Mouse (Mus musculus): ENCODE measurements at regions not wholly inside any gene's neighbourhood (a gene's known extent, or its start where the extent isn't known, plus 50 kb on each side); places are given as distances from the start of the nearest gene placed in this dataset.

GRCm38 (mm10) chr9:84258488-84258887 is 333.5 kb downstream of the Bckdhb start:
- Histone ChIP-seq H3K4me3 (no peak overlapping the region), H3K9me3 (no peaks in the 10 kb centered on the region), H3K4me2 (replicated peaks) (no peak overlapping the region), H3K4me1 (peaks cover 6% of the 10 kb centered on the region), H3K27ac (no peak overlapping the region), H3K36me3 (no peaks in the 10 kb centered on the region), H3K27me3 (no peaks in the 10 kb centered on the region), H3K9ac (no peak overlapping the region)
- WGBS = 29% methylated on average over 1 of the region's 1 CpGs
- no peak for ATAC-seq (ENCODE audit: low FRiP score, low read depth)

- Histone ChIP-seq H3K27ac (no peak overlapping the region), H3K36me3 (no peaks in the 10 kb centered on the region), H3K27me3 (no peaks in the 10 kb centered on the region), H3K9me3 (no peaks in the 10 kb centered on the region), H3K9ac (no peak overlapping the region), H3K4me3 (no peak overlapping the region), H3K4me1 (peaks cover 6% of the 10 kb centered on the region), H3K4me2 (replicated peaks) (no peak overlapping the region)
- no peak for ATAC-seq (ENCODE audit: low FRiP score, low read depth)
These were observed 334.8 kb downstream of the Bckdhb start for GRCm38 (mm10) chr9:84259751-84260150.

- no peaks in the 10 kb centered on the region for H3K36me3 ChIP-seq
- H3K9ac ChIP-seq = no peak overlapping the region
- H3K4me3 ChIP-seq = no peak overlapping the region
- peaks cover 6% of the 10 kb centered on the region for H3K4me1 ChIP-seq
- WGBS = 43% methylated on average over 5 of the region's 5 CpGs
- no peaks in the 10 kb centered on the region for H3K27me3 ChIP-seq
- no peak overlapping the region for H3K27ac ChIP-seq
- H3K4me2 ChIP-seq (replicated peaks) = no peak overlapping the region
- ATAC-seq (ENCODE audit: low FRiP score, low read depth) = no peak
- H3K9me3 ChIP-seq = no peaks in the 10 kb centered on the region
These were observed 337.2 kb downstream of the Bckdhb start for GRCm38 (mm10) chr9:84262151-84262550.

GRCm38 (mm10) chr9:84266974-84267373 is 342.0 kb downstream of the Bckdhb start:
- Histone ChIP-seq H3K4me2 (replicated peaks) (no peak overlapping the region), H3K27ac (no peak overlapping the region), H3K4me1 (no peaks in the 10 kb centered on the region; the same call in 1 of the 2 replicates), H3K4me3 (no peak overlapping the region), H3K27me3 (no peaks in the 10 kb centered on the region), H3K9me3 (no peaks in the 10 kb centered on the region), H3K36me3 (no peaks in the 10 kb centered on the region), H3K9ac (no peak overlapping the region)
- WGBS = 81% methylated on average over 7 of the region's 7 CpGs
- no peak for ATAC-seq (ENCODE audit: low FRiP score, low read depth)

GRCm38 (mm10) chr9:84274608-84275007 is 349.7 kb downstream of the Bckdhb start:
- Histone ChIP-seq H3K4me3 (no peak overlapping the region), H3K4me1 (no peaks in the 10 kb centered on the region), H3K4me2 (replicated peaks) (no peak overlapping the region), H3K27ac (no peak overlapping the region), H3K27me3 (no peaks in the 10 kb centered on the region), H3K9me3 (no peaks in the 10 kb centered on the region), H3K9ac (no peak overlapping the region), H3K36me3 (no peaks in the 10 kb centered on the region)
- WGBS = 59% methylated on average over 3 of the region's 3 CpGs
- ATAC-seq (ENCODE audit: low FRiP score, low read depth) = peak; percentile 48; the same call in 1 of the 2 replicates

- no peaks in the 10 kb centered on the region for H3K27me3 ChIP-seq
- H3K4me3 ChIP-seq = no peak overlapping the region
- H3K9me3 ChIP-seq = no peaks in the 10 kb centered on the region
- H3K9ac ChIP-seq = no peak overlapping the region
- WGBS = 73% methylated on average over 4 of the region's 4 CpGs
- H3K36me3 ChIP-seq = no peaks in the 10 kb centered on the region; the same call in 1 of the 2 replicates
- ATAC-seq (ENCODE audit: low FRiP score, low read depth) = no peak
- H3K27ac ChIP-seq = no peak overlapping the region
- peaks cover 3% of the 10 kb centered on the region; the same call in 1 of the 2 replicates for H3K4me1 ChIP-seq
- no peak overlapping the region for H3K4me2 ChIP-seq (replicated peaks)
These were observed 353.4 kb downstream of the Bckdhb start for GRCm38 (mm10) chr9:84278295-84278694.

GRCm38 (mm10) chr9:84278731-84279130 is 353.8 kb downstream of the Bckdhb start:
- Histone ChIP-seq H3K27ac (peak overlapping the region; percentile 15; the same call in 1 of the 2 replicates), H3K9me3 (no peaks in the 10 kb centered on the region), H3K27me3 (no peaks in the 10 kb centered on the region), H3K4me2 (replicated peaks) (no peak overlapping the region), H3K9ac (no peak overlapping the region), H3K4me3 (no peak overlapping the region), H3K36me3 (no peaks in the 10 kb centered on the region; the same call in 1 of the 2 replicates), H3K4me1 (peaks cover 3% of the 10 kb centered on the region; the same call in 1 of the 2 replicates)
- 29% methylated on average over 1 of the region's 1 CpGs for WGBS
- no peak for ATAC-seq (ENCODE audit: low FRiP score, low read depth)

DNA sequence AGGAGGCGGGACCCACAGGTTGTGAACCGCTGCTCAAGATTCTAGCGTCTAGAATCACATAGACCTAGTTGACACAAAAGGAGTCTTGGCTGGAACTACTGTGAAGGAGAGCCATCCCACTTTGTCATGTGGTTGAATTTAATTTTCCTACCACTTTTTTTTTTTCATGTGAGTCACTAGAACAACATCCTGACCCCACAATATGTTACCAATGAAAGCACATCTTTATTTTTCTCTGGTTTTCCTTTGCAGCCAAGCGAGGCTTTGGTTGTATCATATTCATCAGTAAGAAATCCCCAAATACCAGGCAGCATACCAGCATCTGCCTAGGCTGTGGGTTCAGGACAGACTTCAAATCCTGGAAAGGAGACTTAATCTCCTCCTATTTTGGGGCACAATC is 356.0 kb downstream of the Bckdhb start:
- Histone ChIP-seq H3K9me3 (no peaks in the 10 kb centered on the region), H3K9ac (no peak overlapping the region), H3K4me1 (peaks cover 3% of the 10 kb centered on the region; the same call in 1 of the 2 replicates), H3K4me3 (no peak overlapping the region), H3K27ac (no peak overlapping the region), H3K4me2 (replicated peaks) (no peak overlapping the region), H3K36me3 (no peaks in the 10 kb centered on the region; the same call in 1 of the 2 replicates), H3K27me3 (no peaks in the 10 kb centered on the region)
- ATAC-seq (ENCODE audit: low FRiP score, low read depth) = no peak
- WGBS = 93% methylated on average over 4 of the region's 4 CpGs

DNA sequence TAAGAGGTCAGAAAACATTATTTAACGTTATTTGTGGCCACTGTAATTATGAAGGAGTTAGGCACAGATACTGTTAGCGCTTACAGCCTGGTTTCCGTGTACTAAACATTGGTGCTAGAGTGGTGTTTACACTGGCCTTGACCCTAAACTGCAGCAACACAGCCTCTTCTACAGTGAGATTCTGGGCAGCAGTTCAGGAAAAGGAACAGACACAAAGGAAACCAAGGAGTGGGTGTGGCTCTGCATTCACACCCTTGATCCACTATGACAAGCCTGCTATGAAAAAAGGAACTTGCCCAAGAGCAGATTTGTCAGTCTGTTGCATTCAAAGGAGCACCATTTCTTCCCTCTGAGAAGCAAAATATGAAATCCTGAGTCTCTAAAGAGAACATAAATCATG is 356.7 kb downstream of the Bckdhb start:
- WGBS = 78% methylated on average over 3 of the region's 3 CpGs
- Histone ChIP-seq H3K27me3 (no peaks in the 10 kb centered on the region), H3K9ac (no peak overlapping the region), H3K4me2 (replicated peaks) (no peak overlapping the region), H3K4me1 (peaks cover 3% of the 10 kb centered on the region; the same call in 1 of the 2 replicates), H3K27ac (no peak overlapping the region), H3K9me3 (no peaks in the 10 kb centered on the region), H3K36me3 (no peaks in the 10 kb centered on the region; the same call in 1 of the 2 replicates), H3K4me3 (no peak overlapping the region)
- ATAC-seq (ENCODE audit: low FRiP score, low read depth) = no peak

GRCm38 (mm10) chr9:84283296-84283695 is 358.4 kb downstream of the Bckdhb start:
- H3K36me3 ChIP-seq = no peaks in the 10 kb centered on the region; the same call in 1 of the 2 replicates
- H3K27me3 ChIP-seq = no peaks in the 10 kb centered on the region
- no peak overlapping the region for H3K27ac ChIP-seq
- 83% methylated on average over 6 of the region's 6 CpGs for WGBS
- H3K9me3 ChIP-seq = no peaks in the 10 kb centered on the region
- H3K4me3 ChIP-seq = no peak overlapping the region
- peaks cover 3% of the 10 kb centered on the region; the same call in 1 of the 2 replicates for H3K4me1 ChIP-seq
- no peak for ATAC-seq (ENCODE audit: low FRiP score, low read depth)
- H3K9ac ChIP-seq = no peak overlapping the region
- no peak overlapping the region for H3K4me2 ChIP-seq (replicated peaks)

DNA sequence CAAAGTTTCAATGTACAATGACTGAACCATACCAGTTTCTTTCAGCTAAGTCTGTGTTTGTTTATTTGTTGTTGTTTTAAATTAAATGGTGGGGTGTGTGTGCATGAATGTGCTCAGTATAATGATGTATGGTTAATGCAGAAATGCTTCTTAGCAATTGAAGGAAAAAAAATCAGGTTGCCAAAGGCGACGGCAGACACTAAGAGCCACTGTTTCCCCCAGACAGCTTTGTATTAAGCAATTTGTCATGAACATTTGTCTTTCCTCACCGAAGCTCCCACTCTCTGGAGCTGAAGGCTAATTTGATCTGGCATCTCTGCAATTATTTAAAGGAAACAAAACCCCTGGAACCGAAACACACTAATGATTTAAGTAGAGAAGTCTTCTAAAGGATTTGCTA is 360.7 kb downstream of the Bckdhb start:
- Histone ChIP-seq H3K9me3 (no peaks in the 10 kb centered on the region), H3K4me2 (replicated peaks) (no peak overlapping the region), H3K27me3 (no peaks in the 10 kb centered on the region), H3K27ac (no peak overlapping the region), H3K4me1 (peaks cover 3% of the 10 kb centered on the region; the same call in 1 of the 2 replicates), H3K9ac (no peak overlapping the region), H3K36me3 (no peaks in the 10 kb centered on the region; the same call in 1 of the 2 replicates), H3K4me3 (no peak overlapping the region)
- WGBS = 51% methylated on average over 4 of the region's 4 CpGs
- ATAC-seq (ENCODE audit: low FRiP score, low read depth) = no peak

DNA sequence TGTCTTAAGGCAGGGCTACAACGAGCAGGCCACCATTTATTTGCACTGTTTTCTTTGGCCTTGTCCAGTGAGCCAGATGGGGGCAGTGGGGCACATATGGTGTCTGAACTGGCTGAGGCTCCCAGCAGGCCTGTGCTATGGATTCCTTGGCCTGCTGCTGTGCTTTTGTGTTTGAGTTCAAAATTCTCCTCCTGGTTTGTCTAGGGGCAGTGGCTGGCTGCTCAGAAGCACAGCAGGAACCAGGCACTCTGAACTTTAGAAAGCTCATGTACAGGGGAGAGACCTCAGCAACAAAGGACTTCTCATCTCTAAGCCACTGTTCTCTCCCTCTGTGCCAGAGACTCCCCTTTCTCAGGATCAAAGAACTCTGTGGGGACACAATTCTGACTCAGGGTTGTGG is 370.9 kb downstream of the Bckdhb start:
- WGBS = 53% methylated on average over 1 of the region's 1 CpGs

GRCm38 (mm10) chr9:84296456-84296855 is 371.5 kb downstream of the Bckdhb start:
- no peak overlapping the region for H3K27ac ChIP-seq
- 88% methylated on average over 3 of the region's 3 CpGs for WGBS
- H3K36me3 ChIP-seq = no peaks in the 10 kb centered on the region
- H3K27me3 ChIP-seq = no peaks in the 10 kb centered on the region
- no peak overlapping the region for H3K4me2 ChIP-seq (replicated peaks)
- no peak for ATAC-seq (ENCODE audit: low FRiP score, low read depth)
- H3K9me3 ChIP-seq = no peaks in the 10 kb centered on the region
- H3K9ac ChIP-seq = no peak overlapping the region
- H3K4me1 ChIP-seq = no peaks in the 10 kb centered on the region
- no peak overlapping the region for H3K4me3 ChIP-seq

More for the DNA sequence above, 370.9 kb downstream of the Bckdhb start:
- H3K4me2 ChIP-seq (replicated peaks) = no peak overlapping the region
- no peaks in the 10 kb centered on the region for H3K4me1 ChIP-seq
- H3K27ac ChIP-seq = no peak overlapping the region
- no peak overlapping the region for H3K9ac ChIP-seq
- no peak for ATAC-seq (ENCODE audit: low FRiP score, low read depth)
- no peak overlapping the region for H3K4me3 ChIP-seq
- H3K9me3 ChIP-seq = no peaks in the 10 kb centered on the region
- no peaks in the 10 kb centered on the region for H3K36me3 ChIP-seq
- no peaks in the 10 kb centered on the region for H3K27me3 ChIP-seq

All from limb, embryonic 13.5 days (tissue).